ENCODE assay signal across 27 mouse cellular contexts in the genomic region with DNA sequence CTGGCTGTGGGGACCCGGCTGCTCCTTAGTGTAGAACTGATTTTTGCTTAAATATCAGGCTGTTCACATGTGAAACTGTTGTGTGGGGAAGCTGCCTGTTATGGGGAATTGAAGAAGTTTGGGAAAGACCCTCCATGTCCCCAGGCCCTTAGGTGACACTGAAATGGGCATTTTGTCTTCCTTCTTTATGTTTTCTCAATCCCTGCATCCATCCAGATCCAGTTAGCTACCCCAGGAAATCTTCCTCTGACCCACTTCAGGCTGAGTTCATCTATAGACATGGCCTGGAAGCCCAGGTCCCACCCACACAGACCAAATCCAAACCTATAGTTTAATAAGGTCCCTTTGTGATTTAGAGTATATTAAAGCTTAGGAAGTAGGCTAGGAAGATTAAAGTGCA. TPM values are rescaled to one million over a fixed set of nuclear protein-coding genes. Genes with fewer than 3 reads are reported as not detected.
"Had no signal": no experiment of that assay in that cellular context is flagged by ENCODE, and none has a peak within 500 bp of the region (broad histone marks: within the 10 kb centered on the region; RNA-seq: fewer than 3 reads in every experiment).

Gene Marco (minus strand): TSS at position 101 of the 400 bp plus-strand sequence.

- H3K4me2 ChIP-seq: lung, embryonic 15.5 days; midbrain, embryonic 13.5 days; neural tube, embryonic 13.5 days; stomach, embryonic 15.5 days had no signal

- H3K9ac ChIP-seq: lung, embryonic 15.5 days; midbrain, embryonic 13.5 days; neural tube, embryonic 13.5 days; stomach, embryonic 15.5 days had no signal

- H3K27me3 ChIP-seq: lung, embryonic 15.5 days; midbrain, embryonic 13.5 days; neural tube, embryonic 13.5 days; stomach, embryonic 15.5 days had no signal

- H3K4me1 ChIP-seq: lung, embryonic 15.5 days; midbrain, embryonic 10.5 days; midbrain, embryonic 13.5 days; neural tube, embryonic 13.5 days; stomach, embryonic 15.5 days had no signal

- DNase-seq: kidney, adult 2 months; kidney, postnatal 25 days; layer of hippocampus, adult 9-11 months; lung, adult 18-20 months; lung, postnatal 10 days; lung, postnatal 4 days; thymus, postnatal 36 days had no signal

- H3K4me3 ChIP-seq: layer of hippocampus, adult 2 months; lung, embryonic 15.5 days; midbrain, embryonic 10.5 days; midbrain, embryonic 13.5 days; myocyte; neural tube, embryonic 13.5 days; stomach, embryonic 15.5 days had no signal

- ATAC-seq: intestine, postnatal 0 days; midbrain, embryonic 13.5 days; midbrain, embryonic 16.5 days had no signal

- H3K27ac ChIP-seq: kidney, postnatal 0 days; layer of hippocampus, adult 2 months; lung, embryonic 15.5 days; midbrain, embryonic 10.5 days; midbrain, embryonic 13.5 days; neural tube, embryonic 13.5 days; stomach, embryonic 15.5 days had no signal

- H3K36me3 ChIP-seq: lung, embryonic 15.5 days; midbrain, embryonic 10.5 days; midbrain, embryonic 13.5 days; neural tube, embryonic 13.5 days; stomach, embryonic 15.5 days had no signal

- H3K9me3 ChIP-seq: lung, embryonic 15.5 days; midbrain, embryonic 10.5 days; midbrain, embryonic 13.5 days; neural tube, embryonic 13.5 days; stomach, embryonic 15.5 days had no signal

RNA-seq across cellular contexts. Expression of gene Marco, which starts in this region (rescaled TPM):
- total RNA-seq: layer of hippocampus, adult 2 months; layer of hippocampus, postnatal 25 days; left cerebral cortex, adult 18-20 months; left cerebral cortex, postnatal 10 days; left cerebral cortex, postnatal 36 days; megakaryocyte progenitor cell, adult 5-6 weeks; monocyte, adult 5-6 weeks; neutrophil, adult 5-6 weeks had no signal
- polyA plus RNA-seq: intestine, embryonic 14.5 days; kidney, postnatal 0 days; limb, embryonic 11.5 days; midbrain, embryonic 10.5 days; myocyte; small intestine, adult 2 months had no signal
